Mouse (Mus musculus) stomach, postnatal 0 days (tissue): ENCODE results near the gene Pi4k2a. TPM values are rescaled to one million over a fixed set of nuclear protein-coding genes. Genes with fewer than 3 reads are reported as not detected.
A peak's percentile ranks its signal among the peaks of the same experiment; 100 is the strongest.

Experiments used
- ATAC-seq: fragments of 200-750 bp; cut with Nextera tagmentation; 2 replicates; pipeline ENCODE4 v1.8.0; 2017; ENCODE audit not compliant: low FRiP score, low TSS enrichment
- DNase-seq: peaks from one replicate; pipeline ENCODE4 v3.0.0-alpha.2; 2016; ENCODE audit warnings: low spot score
- H3K27ac ChIP-seq: fragments of 300-500 bp; sonication (generic); replicated peaks from 2 replicates; pipeline ENCODE4 v1.5.1; 2014; ENCODE audit warnings: mild to moderate bottlenecking, control low read depth
- H3K27me3 ChIP-seq: fragments of 300-500 bp; sonication (generic); 2 replicates; pipeline ENCODE4 v1.6.1; 2014; ENCODE audit warnings: low read length; ENCODE audit not compliant: control insufficient read depth, insufficient read depth
- H3K36me3 ChIP-seq: fragments of 300-500 bp; sonication (generic); 2 replicates; pipeline ENCODE4 v1.6.1; 2014; ENCODE audit warnings: low read length, mixed read lengths; ENCODE audit not compliant: control insufficient read depth, insufficient read depth
- H3K4me1 ChIP-seq: fragments of 300-500 bp; sonication (generic); replicated peaks from 2 replicates; pipeline ENCODE4 v1.6.1; 2014; ENCODE audit warnings: antibody characterized with exemption; ENCODE audit not compliant: control insufficient read depth, insufficient read depth
- H3K4me2 ChIP-seq: fragments of 300-500 bp; sonication (generic); replicated peaks from 2 replicates; pipeline ENCODE4 v1.6.1; 2014; ENCODE audit warnings: low read depth, mild to moderate bottlenecking, control low read depth, moderate library complexity
- H3K4me3 ChIP-seq: fragments of 300-500 bp; sonication (generic); 2 replicates; pipeline ENCODE4 v1.5.1; 2014; ENCODE audit warnings: low read depth, low read length, control low read depth
- H3K9ac ChIP-seq: fragments of 300-500 bp; sonication (generic); 2 replicates; pipeline ENCODE4 v1.6.1; 2014; ENCODE audit warnings: mild to moderate bottlenecking, low read length, control low read depth, mixed read lengths
- H3K9me3 ChIP-seq: fragments of 300-500 bp; sonication (generic); 2 replicates; pipeline ENCODE4 v1.6.1; 2016; ENCODE audit warnings: low read length; ENCODE audit not compliant: control insufficient read depth
- CTCF ChIP-seq: IDR thresholded peaks from 2 replicates; pipeline ENCODE4 v1.5.1; 2016; ENCODE audit warnings: antibody characterized with exemption, low read depth, mild to moderate bottlenecking, moderate library complexity
- EP300 ChIP-seq: optimal IDR thresholded peaks from 2 replicates; pipeline ENCODE3; 2016; ENCODE audit warnings: antibody characterized with exemption
- WGBS: fragments of 180-500 bp; shearing (Covaris S2); extraction: QIAGEN DNeasy Blood & Tissue Kit; methylation state at CpG from one replicate; pipeline ENCODE4 v1.1.7; 2014; 5-methylcytosine and 5-hydroxymethylcytosine counted together
- polyA plus RNA-seq: library from polyadenylated mRNA; unstranded; fragments of >200 nt; fragmentation: Nextera tagmentation; extraction: Ambion mirVana; gene quantifications from 2 replicates; pipeline ENCODE4 v1.2.1, GENCODE M21; 2015

Gene Pi4k2a
- polyA plus RNA-seq, 1 experiment from 2014 or later, result 21.6 TPM

- Histone ChIP-seq H3K4me2 (peak overlapping the region; percentile 82), H3K27me3 (no peaks in the 10 kb centered on the region), H3K27ac (no peak overlapping the region), H3K4me3 (peak overlapping the region; percentile 49), H3K9ac (peak overlapping the region; percentile 59), H3K9me3 (no peaks in the 10 kb centered on the region), H3K4me1 (peaks cover 3% of the 10 kb centered on the region; the same call in 1 of the 2 replicates), H3K36me3 (no peaks in the 10 kb centered on the region)
- 8% methylated on average over 10 of the region's 10 CpGs for WGBS
- DNase-seq (no peak), ATAC-seq (no peak)
- TF ChIP-seq EP300 (no peak), CTCF (no peak)
Observed at GRCm38 (mm10) chr19:42085690-42086089, 4.6 kb upstream of the Pi4k2a start.

- WGBS, result 2% methylated on average over 21 of the region's 21 CpGs
- ATAC-seq (peak; percentile 54), DNase-seq (peak; percentile 83)
Observed at GRCm38 (mm10) chr19:42086166-42086565, 4.1 kb upstream of the Pi4k2a start, which contains the start of gene Morn4. TSS of gene Morn4 (minus strand) at chr19:42086357.

GRCm38 (mm10) chr19:42089103-42089747 is 1.0 kb upstream of the Pi4k2a start:
- WGBS, result 16% methylated on average over 14 of the region's 14 CpGs
- H3K9ac ChIP-seq, result peak overlapping the region; percentile 50; the same call in 1 of the 2 replicates
- peak; percentile 59 for DNase-seq

More at GRCm38 (mm10) chr19:42086166-42086565, 4.1 kb upstream of the Pi4k2a start, which contains the start of gene Morn4:
- H3K9ac ChIP-seq, result peak within 1 kb of the TSS; percentile 59
- H3K9me3 ChIP-seq, result no peaks in the 10 kb centered on the region
- H3K27ac ChIP-seq, result no peak within 1 kb of the TSS
- H3K36me3 ChIP-seq, result no peaks in the 10 kb centered on the region
- H3K4me2 ChIP-seq, result peak within 1 kb of the TSS; percentile 82
- TF ChIP-seq CTCF, result no peak
- no peak for TF ChIP-seq EP300
- peak within 1 kb of the TSS; percentile 49 for H3K4me3 ChIP-seq
- H3K27me3 ChIP-seq, result no peaks in the 10 kb centered on the region
- H3K4me1 ChIP-seq, result peaks cover 3% of the 10 kb centered on the region; the same call in 1 of the 2 replicates

DNA sequence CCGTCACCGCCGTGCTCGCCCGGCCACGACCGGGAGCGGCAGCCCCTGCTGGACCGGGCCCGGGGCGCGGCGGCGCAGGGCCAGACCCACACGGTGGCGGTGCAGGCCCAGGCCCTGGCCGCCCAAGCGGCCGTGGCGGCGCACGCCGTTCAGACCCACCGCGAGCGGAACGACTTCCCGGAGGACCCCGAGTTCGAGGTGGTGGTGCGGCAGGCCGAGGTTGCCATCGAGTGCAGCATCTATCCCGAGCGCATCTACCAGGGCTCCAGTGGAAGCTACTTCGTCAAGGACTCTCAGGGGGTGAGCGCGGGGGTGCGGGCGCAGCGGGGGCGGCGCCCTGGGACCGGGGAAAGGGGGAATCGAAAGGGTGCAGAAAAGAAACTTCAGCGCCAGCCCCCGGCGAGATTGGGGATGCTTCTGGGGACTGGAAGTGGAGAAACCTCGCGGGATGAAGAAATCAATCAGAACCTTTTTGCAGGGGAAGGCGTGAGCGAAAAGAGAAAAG is 419 bp downstream of the Pi4k2a start:
- Histone ChIP-seq H3K9me3 (no peaks in the 10 kb centered on the region), H3K36me3 (no peaks in the 10 kb centered on the region), H3K4me3 (peak overlapping the region; percentile 81), H3K4me2 (peak overlapping the region; percentile 72), H3K27me3 (no peaks in the 10 kb centered on the region), H3K27ac (peak overlapping the region; percentile 97), H3K9ac (peak overlapping the region; percentile 90), H3K4me1 (peaks cover 5% of the 10 kb centered on the region; the same call in 1 of the 2 replicates)
- no peak for DNase-seq
- peak; percentile 60 for ATAC-seq
- no peak for TF ChIP-seq CTCF
- no peak for TF ChIP-seq EP300
- WGBS, result under 1% methylated on average over 48 of the region's 52 CpGs

More at GRCm38 (mm10) chr19:42089103-42089747, 1.0 kb upstream of the Pi4k2a start:
- Histone ChIP-seq H3K4me3 (peak overlapping the region; percentile 81), H3K9me3 (no peaks in the 10 kb centered on the region), H3K4me1 (peaks cover 5% of the 10 kb centered on the region; the same call in 1 of the 2 replicates), H3K27me3 (no peaks in the 10 kb centered on the region), H3K4me2 (peak overlapping the region; percentile 62), H3K27ac (peak overlapping the region; percentile 88), H3K36me3 (no peaks in the 10 kb centered on the region)
- TF ChIP-seq CTCF (peak; percentile 33), EP300 (no peak)
- ATAC-seq, result 0 out of 2 replicates have a peak, but pooled peaks have one; percentile 7

DNA sequence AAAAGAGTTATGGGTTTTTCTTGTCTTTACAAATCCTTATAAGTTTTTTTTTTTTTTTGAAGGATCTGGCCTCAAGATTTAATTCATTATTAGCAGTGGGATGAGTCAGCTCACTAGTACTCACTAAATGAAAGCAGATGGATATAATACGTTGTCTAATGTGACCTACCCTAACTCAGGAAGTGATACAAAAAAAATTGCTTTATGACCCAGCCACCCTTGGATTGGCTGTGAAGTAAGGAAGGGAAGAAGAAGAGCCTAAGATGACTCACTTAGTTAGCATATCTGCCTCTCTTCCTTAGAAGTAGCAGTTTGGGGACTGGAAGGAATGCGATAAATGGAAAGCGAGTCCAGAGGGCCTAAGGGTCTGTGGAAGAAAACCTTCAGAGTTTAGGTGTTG is 9.1 kb downstream of the Pi4k2a start:
- no peaks in the 10 kb centered on the region for H3K4me1 ChIP-seq
- 0 out of 2 replicates have a peak, but pooled peaks cover 2% of the 10 kb centered on the region for H3K36me3 ChIP-seq
- ATAC-seq (no peak), DNase-seq (no peak)
- WGBS, result 75% methylated on average over 3 of the region's 3 CpGs
- H3K4me3 ChIP-seq, result no peak overlapping the region
- no peak overlapping the region for H3K27ac ChIP-seq
- H3K9me3 ChIP-seq, result no peaks in the 10 kb centered on the region
- no peak overlapping the region for H3K4me2 ChIP-seq
- no peak for TF ChIP-seq EP300
- H3K27me3 ChIP-seq, result no peaks in the 10 kb centered on the region
- H3K9ac ChIP-seq, result no peak overlapping the region

GRCm38 (mm10) chr19:42104681-42105080 is 14.4 kb downstream of the Pi4k2a start:
- Histone ChIP-seq H3K4me3 (no peak overlapping the region), H3K4me2 (no peak overlapping the region), H3K4me1 (no peaks in the 10 kb centered on the region), H3K36me3 (peaks cover 6% of the 10 kb centered on the region; the same call in 1 of the 2 replicates), H3K9me3 (no peaks in the 10 kb centered on the region), H3K27ac (no peak overlapping the region), H3K27me3 (no peaks in the 10 kb centered on the region), H3K9ac (no peak overlapping the region)
- TF ChIP-seq EP300, result no peak
- peak; percentile 29 for TF ChIP-seq CTCF
- DNase-seq (no peak), ATAC-seq (no peak)
- WGBS, result 94% methylated on average over 9 of the region's 9 CpGs
